Mouse (Mus musculus) erythroblast, embryonic 14.5 days (primary cell): ENCODE data around the gene Fcer1g.

ENCODE experiments used
- GATA1 ChIP-seq: IDR thresholded peaks from 2 replicates; pipeline ENCODE4 v1.6.1; 2012; ENCODE audit warnings: low read length, inconsistent platforms, mixed read lengths
- TAL1 ChIP-seq: IDR thresholded peaks from 3 replicates; pipeline ENCODE4 v1.6.1; 2012; ENCODE audit warnings: low read length, inconsistent platforms, mixed read lengths

DNA sequence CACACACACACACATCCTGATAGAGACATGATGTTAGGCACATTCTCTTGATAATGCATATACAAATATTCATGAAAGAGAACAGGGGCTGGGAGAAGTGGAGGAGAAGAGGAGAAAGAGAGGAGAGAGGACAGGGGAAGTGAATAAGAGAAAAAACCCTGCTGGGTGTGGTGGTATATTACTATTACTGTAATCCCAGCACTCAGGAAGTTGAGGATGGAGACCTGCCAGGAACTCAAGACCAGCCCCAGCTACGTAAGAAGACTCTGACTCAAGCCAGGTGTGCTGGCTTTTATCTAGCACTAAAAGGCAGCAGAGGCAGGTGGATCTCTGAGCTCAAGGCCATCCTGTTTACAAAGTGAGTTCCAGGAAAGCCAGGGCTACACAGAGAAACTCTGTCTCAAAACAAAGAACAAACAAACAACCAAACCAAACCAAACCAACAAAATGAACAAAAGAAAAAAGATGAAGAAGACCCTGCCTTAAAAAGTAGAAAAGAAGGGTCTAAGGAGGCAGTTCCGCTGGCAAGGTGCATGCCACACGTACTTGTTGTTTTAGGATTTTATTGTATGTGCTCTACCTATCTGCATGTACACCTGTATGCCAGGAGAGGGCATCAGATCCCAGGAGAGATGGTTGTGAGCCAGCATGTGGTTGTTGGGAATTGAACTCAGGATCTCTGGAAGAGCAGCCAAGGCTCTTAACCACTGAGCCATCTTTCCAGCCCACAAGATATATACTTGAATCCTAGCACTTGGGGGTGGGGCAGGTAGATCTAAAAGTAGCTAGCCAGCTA is 29.7 kb upstream of the Fcer1g start:
- TF ChIP-seq GATA1 (no peak), TAL1 (no peak)
